Mouse (Mus musculus) lung, postnatal 0 days (tissue): Measurements from ENCODE around the gene Kcnj10. TPM values are rescaled to one million over a fixed set of nuclear protein-coding genes. Genes with fewer than 3 reads are reported as not detected.

ENCODE experiments used
- ATAC-seq: fragments of 200-750 bp; cut with Nextera tagmentation; 2 replicates; pipeline ENCODE4 v1.8.0; 2017; ENCODE audit warnings: moderate library complexity
- DNase-seq: peaks from one replicate; pipeline ENCODE4 v3.0.0-alpha.2; 2016; ENCODE audit warnings: low spot score
- H3K27ac ChIP-seq: fragments of 300-500 bp; sonication (generic); 2 replicates; pipeline ENCODE4 v1.5.1; 2014; ENCODE audit warnings: antibody characterized with exemption, mild to moderate bottlenecking, low read length, mixed read lengths
- H3K27me3 ChIP-seq: fragments of 300-500 bp; sonication (generic); replicated peaks from 2 replicates; pipeline ENCODE4 v1.6.1; 2014; ENCODE audit warnings: low read length, mixed read lengths; ENCODE audit not compliant: insufficient read depth
- H3K36me3 ChIP-seq: fragments of 300-500 bp; sonication (generic); 2 replicates; pipeline ENCODE4 v1.6.1; 2014; ENCODE audit warnings: low read length, mixed read lengths; ENCODE audit not compliant: insufficient read depth
- H3K4me1 ChIP-seq: fragments of 300-500 bp; sonication (generic); 2 replicates; pipeline ENCODE4 v1.6.1; 2014; ENCODE audit warnings: antibody characterized with exemption, low read depth, low read length, mixed read lengths; ENCODE audit not compliant: insufficient read depth
- H3K4me2 ChIP-seq: fragments of 300-500 bp; sonication (generic); replicated peaks from 2 replicates; pipeline ENCODE4 v1.6.1; 2014; ENCODE audit warnings: low read depth, mild to moderate bottlenecking, low read length, moderate library complexity, mixed read lengths
- H3K4me3 ChIP-seq: fragments of 300-500 bp; sonication (generic); 2 replicates; pipeline ENCODE4 v1.5.1; 2014; ENCODE audit warnings: low read depth, low read length
- H3K9ac ChIP-seq: fragments of 300-500 bp; sonication (generic); replicated peaks from 2 replicates; pipeline ENCODE4 v1.6.1; 2014; ENCODE audit warnings: low read depth, mild to moderate bottlenecking
- H3K9me3 ChIP-seq: fragments of 300-500 bp; sonication (generic); 2 replicates; pipeline ENCODE4 v1.6.1; 2016; ENCODE audit warnings: low read length, mixed read lengths
- CTCF ChIP-seq: IDR thresholded peaks from 2 replicates; pipeline ENCODE4 v1.5.1; 2016; ENCODE audit warnings: antibody characterized with exemption, mild to moderate bottlenecking
- EP300 ChIP-seq: IDR thresholded peaks from 2 replicates; pipeline ENCODE4 v1.6.1; 2016; ENCODE audit warnings: antibody characterized with exemption, mild to moderate bottlenecking, control low read depth
- WGBS: fragments of 180-500 bp; shearing (Covaris S2); extraction: QIAGEN DNeasy Blood & Tissue Kit; methylation state at CpG from one replicate; pipeline ENCODE4 v1.1.7; 2014; 5-methylcytosine and 5-hydroxymethylcytosine counted together
- polyA plus RNA-seq: library from polyadenylated mRNA; unstranded; fragments of >200 nt; fragmentation: Nextera tagmentation; extraction: Ambion mirVana; gene quantifications from 2 replicates; pipeline ENCODE4 v1.2.1, GENCODE M21; 2015

Gene Kcnj10
- polyA plus RNA-seq, 1 experiment from 2014 or later, result 0.04 TPM

DNA sequence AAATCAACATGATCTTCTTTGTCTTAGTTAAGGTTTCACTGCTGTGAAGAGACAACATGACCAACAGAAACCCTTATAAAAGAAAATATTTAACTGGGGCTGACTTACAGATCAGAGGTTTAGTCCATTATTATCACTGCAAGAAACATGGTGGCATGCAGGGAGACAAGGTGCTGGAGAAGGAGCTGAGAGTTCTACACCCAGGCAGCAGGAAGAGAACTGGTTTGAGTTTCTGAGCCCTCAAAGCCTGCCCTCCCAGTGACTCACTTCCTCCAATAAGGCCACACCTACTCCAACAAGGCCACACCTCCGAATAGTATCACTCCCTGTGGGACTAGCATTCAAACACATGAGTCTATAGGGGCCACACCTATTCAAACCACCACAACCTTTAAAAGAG, 49.8 kb downstream of the Kcnj10 start:
- no peak for DNase-seq
- Histone ChIP-seq H3K27ac (no peak overlapping the region), H3K27me3 (no peaks in the 10 kb centered on the region), H3K4me3 (no peak overlapping the region), H3K36me3 (no peaks in the 10 kb centered on the region), H3K4me1 (no peaks in the 10 kb centered on the region), H3K9ac (no peak overlapping the region), H3K9me3 (no peaks in the 10 kb centered on the region), H3K4me2 (no peak overlapping the region)
- 50% methylated on average over 1 of the region's 1 CpGs for WGBS
- ATAC-seq, result no peak
- TF ChIP-seq EP300, result no peak
- no peak for TF ChIP-seq CTCF

DNA sequence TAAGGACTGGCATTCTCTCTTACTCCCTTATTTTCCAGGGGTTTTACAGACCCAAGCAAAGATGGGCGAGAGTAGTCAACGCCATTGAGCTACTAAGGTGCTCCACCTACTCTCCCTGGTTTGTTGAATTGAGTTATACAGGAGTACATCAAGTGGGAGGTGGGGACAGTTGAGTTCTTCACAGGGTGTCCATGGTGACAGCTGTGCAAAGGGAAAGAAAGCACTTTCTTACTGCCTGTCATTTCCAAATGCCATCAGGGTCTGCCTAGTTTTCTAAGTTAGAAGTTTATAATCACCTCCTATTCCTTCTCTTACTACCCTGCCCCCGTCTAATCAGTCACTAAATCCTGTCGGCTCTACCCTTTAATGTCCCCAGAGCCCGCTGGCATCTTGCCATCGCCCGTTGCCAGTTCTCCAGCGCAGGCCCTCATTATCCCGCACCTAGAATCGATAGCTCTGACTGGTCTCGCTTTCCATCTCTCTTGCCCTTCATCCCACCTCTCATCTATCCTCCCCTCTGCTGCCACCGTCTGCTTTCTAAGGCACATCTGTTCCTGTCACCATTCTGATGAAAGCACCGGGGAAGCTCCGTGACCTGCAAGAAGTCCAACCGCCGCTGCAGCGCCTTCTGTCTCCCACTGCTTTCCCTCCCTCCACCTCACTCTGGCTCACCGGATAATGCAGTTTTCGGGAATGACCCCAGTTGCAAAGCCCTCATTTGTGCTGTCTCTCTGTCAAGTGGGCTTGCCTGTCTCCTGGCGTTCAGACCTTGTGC, 51.0 kb downstream of the Kcnj10 start:
- H3K9me3 ChIP-seq, result no peaks in the 10 kb centered on the region

GRCm38 (mm10) chr1:172392643-172393170, 51.7 kb downstream of the Kcnj10 start:
- Histone ChIP-seq H3K36me3 (no peaks in the 10 kb centered on the region), H3K4me2 (no peak overlapping the region), H3K9me3 (no peaks in the 10 kb centered on the region), H3K27ac (no peak overlapping the region), H3K9ac (no peak overlapping the region), H3K4me3 (no peak overlapping the region), H3K4me1 (no peaks in the 10 kb centered on the region), H3K27me3 (no peaks in the 10 kb centered on the region)
- ATAC-seq (no peak), DNase-seq (no peak)
- 73% methylated on average over 2 of the region's 2 CpGs for WGBS
- TF ChIP-seq EP300 (no peak), CTCF (no peak)

More for the DNA sequence above, 51.0 kb downstream of the Kcnj10 start:
- Histone ChIP-seq H3K4me1 (no peaks in the 10 kb centered on the region), H3K36me3 (no peaks in the 10 kb centered on the region), H3K4me3 (no peak overlapping the region), H3K4me2 (peak overlapping the region; percentile 35), H3K27me3 (no peaks in the 10 kb centered on the region), H3K27ac (no peak overlapping the region), H3K9ac (no peak overlapping the region)
- DNase-seq (no peak), ATAC-seq (no peak)
- TF ChIP-seq EP300 (no peak), CTCF (no peak)
- WGBS, result 15% methylated on average over 20 of the region's 20 CpGs

DNA sequence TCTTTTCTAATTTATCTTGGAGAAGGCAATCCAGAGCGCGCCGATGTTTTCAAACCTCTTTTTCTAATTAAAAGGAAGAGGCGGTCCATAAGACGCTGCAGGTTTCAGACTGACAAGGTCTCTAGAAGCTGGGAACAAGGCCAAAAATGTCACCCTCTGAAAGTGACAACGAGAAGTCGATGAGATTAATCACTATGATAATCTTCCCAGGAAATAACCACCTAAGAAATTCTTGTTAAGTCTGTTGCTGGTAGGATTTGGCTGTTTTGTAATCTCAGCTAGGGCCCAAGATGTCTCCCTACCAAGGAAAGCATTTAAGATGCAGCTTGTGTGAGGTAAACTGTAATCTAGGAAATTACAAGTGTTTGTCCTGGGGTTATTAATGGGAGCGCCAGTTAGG, 52.7 kb downstream of the Kcnj10 start:
- DNase-seq, result no peak
- no peaks in the 10 kb centered on the region for H3K4me1 ChIP-seq
- 40% methylated on average over 8 of the region's 8 CpGs for WGBS
- TF ChIP-seq CTCF (no peak), EP300 (no peak)
- H3K4me3 ChIP-seq, result no peak overlapping the region
- H3K27ac ChIP-seq, result no peak overlapping the region
- no peaks in the 10 kb centered on the region for H3K36me3 ChIP-seq
- no peaks in the 10 kb centered on the region for H3K27me3 ChIP-seq
- no peaks in the 10 kb centered on the region for H3K9me3 ChIP-seq
- H3K9ac ChIP-seq, result no peak overlapping the region
- H3K4me2 ChIP-seq, result no peak overlapping the region
- ATAC-seq, result no peak

DNA sequence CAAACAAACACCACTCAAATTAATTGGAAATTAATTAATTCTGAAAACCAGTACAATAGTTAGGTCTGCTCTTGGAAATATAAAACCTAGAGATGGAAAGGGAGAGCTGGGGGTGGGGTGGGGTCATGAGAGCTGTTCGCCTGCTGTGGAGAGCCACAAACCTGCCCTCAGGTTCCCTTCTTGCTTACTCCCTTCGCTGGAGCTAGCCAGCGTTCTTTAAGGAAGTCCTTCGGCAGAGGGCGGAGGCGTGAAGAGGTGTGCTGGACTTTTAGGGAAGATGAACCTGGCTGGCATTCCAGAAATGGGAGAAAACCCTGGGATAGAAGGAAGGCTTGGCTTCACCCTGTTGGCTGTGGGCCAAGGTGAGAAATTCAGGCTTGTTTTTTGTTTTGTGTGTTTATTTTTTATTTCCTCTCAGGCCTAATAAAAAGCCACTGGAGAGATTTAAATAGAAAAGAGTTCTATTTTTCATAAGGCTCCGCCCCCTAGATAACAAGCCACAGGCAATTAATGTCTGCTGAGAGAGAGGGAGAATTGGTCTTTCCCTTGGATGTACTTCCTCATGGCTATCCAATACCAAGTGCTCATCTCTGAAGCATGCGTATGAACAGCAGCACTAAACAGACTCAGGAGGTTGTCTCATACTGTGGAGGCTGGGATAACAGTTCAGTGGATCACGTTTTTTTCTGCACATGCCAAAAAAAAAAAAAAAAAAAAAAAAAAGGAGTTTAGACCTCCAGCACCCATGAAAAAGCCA, 56.2 kb downstream of the Kcnj10 start:
- no peak overlapping the region for H3K4me3 ChIP-seq
- DNase-seq, result no peak
- no peaks in the 10 kb centered on the region for H3K4me1 ChIP-seq
- ATAC-seq, result no peak
- H3K27ac ChIP-seq, result no peak overlapping the region
- 34% methylated on average over 9 of the region's 9 CpGs for WGBS
- H3K27me3 ChIP-seq, result no peaks in the 10 kb centered on the region
- no peak overlapping the region for H3K4me2 ChIP-seq
- no peak overlapping the region for H3K9ac ChIP-seq
- no peak for TF ChIP-seq CTCF
- TF ChIP-seq EP300, result no peak
- no peaks in the 10 kb centered on the region for H3K36me3 ChIP-seq
- H3K9me3 ChIP-seq, result no peaks in the 10 kb centered on the region

GRCm38 (mm10) chr1:172406077-172406706, 65.2 kb downstream of the Kcnj10 start:
- Histone ChIP-seq H3K4me1 (no peaks in the 10 kb centered on the region), H3K4me3 (no peak overlapping the region), H3K4me2 (no peak overlapping the region), H3K9ac (no peak overlapping the region), H3K27ac (no peak overlapping the region), H3K36me3 (no peaks in the 10 kb centered on the region), H3K9me3 (no peaks in the 10 kb centered on the region), H3K27me3 (no peaks in the 10 kb centered on the region)
- TF ChIP-seq CTCF (no peak), EP300 (no peak)
- ATAC-seq, result no peak
- WGBS, result 27% methylated on average over 16 of the region's 16 CpGs
- DNase-seq, result no peak
